Mouse (Mus musculus): ENCODE data around the gene Vmn2r124.
"Not testable (repeated sequence)": the region's sequence is repeated elsewhere in the genome, so short reads cannot be mapped to it uniquely, and the experiment has no call there.

Gene Vmn2r124

DNA sequence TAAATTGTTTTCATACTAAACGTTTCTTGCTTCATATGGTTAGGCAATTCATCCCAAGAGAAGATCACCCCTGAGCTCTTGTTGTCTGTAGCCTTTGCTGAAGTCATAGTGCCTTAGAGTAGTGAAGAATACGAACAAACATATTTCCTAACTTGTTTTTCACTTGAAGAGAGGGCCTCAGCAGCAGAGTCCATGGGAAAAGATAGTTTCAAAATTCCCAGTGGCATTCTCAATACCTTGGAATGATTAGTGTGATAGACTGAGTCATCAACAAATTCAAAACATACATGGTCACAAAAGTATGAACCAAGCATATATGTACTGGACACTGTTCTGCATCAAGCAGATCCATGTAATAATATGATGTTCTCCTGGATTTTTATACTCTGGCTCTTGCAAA is at the start of gene Vmn2r124:
Gene Vmn2r124 (plus strand): TSS at position 301 of the 400 bp plus-strand sequence.
- no peak for DNase-seq

DNA sequence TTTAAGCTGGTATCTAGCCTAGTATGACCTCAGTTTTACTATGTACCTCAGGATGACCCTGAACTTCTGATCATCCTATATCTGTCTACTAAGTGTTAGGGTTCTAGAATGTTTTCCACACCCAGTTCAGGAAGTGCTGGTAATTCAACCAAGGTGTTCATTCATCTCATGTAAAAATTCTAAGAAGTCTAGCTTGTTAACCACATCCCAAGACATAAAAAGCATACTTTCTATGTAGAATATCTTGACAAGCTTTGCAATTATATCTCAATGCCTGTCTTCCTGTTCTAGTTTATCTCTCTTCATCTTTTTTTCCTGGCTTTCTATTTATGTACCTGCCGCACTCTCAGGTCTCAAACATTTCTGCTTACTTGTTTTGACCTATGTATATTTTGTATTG is 44.5 kb upstream of the Vmn2r124 start:
- DNase-seq, result no peak

DNA sequence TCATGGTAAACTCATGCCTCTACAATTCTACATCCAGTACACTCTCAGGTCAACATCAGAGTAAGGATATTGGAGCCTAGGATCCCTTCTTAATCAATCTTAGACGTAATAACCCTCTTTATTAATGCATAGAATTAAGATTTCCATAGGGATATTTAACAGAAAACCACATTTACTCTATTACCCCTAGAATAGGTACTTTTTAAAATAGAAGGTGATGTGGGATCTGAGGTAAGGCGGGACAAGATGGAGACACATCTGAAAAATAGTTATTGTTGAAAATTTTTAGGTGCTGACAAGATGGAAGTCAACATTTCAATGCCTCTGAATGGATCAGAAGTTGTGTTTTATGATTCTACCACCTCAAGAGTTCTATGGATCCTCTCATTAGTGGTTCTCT is 27.8 kb upstream of the Vmn2r124 start, which contains the start of gene Fpr-rs4:
Gene Fpr-rs4 (plus strand): TSS at position 301 of the 400 bp plus-strand sequence.
- no peak for DNase-seq

DNA sequence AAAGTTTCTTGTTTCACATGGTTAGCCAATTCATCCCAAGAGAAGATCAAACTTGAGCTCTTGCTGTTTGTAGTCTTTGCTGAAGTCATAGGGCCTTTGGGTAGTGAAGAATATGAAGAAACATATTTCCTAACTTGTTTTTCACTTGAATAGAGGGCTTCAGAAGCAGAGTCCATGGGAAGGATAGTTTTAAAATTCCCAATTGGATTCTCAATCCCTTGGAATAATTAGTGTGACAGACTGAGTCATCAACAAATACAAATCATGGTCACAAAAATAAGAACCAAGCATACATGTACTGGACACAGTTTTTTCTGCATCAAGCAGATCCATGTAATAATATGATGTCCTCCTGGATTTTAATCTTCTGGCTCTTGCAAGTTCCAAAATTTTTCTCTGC is 35.5 kb downstream of the Vmn2r124 start, which contains the start of gene Vmn2r91:
Gene Vmn2r91 (plus strand): TSS at position 301 of the 400 bp plus-strand sequence.
- not testable (repeated sequence) for DNase-seq

DNA sequence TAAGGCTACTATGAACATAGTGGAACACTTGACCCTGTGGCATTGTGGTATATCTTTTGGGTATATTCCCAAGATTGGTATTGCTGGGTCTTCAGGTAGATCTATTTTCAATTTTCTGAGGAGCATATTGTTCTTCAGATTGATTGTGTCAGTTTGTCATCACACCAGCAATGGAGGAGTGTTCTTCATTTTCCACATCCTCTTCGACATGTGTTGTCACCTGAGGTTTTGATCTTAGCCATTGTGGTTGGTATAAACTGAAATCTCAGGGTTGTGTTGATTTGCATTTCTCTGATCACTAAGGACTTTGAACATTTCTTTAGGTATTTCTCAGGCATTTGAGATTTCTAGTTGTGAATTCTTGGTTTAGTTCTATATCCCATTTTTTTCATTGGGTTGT is 46.4 kb downstream of the Vmn2r124 start:
- DNase-seq, result not testable (repeated sequence)

DNA sequence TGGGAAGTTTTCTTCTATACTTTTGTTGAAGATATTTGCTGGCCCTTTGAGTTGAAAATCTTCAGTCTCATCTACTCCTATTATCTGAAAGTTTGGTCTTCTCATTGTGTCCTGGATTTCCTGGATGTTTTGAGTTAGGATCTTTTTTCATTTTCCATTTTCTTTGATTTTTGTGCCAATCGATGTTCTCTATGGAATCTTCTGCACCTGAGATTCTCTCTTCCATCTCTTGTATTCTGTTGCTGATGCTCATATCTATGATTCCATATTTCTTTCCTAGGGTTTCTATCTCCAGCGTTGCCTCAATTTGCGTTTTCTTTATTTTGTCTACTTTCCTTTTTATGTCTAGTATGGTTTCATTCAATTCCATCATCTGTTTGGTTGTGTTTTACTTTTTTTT is 53.0 kb downstream of the Vmn2r124 start:
- DNase-seq, result not testable (repeated sequence)
